Mouse (Mus musculus): ENCODE data around the gene Prickle2.
A peak's percentile ranks its signal among the peaks of the same experiment; 100 is the strongest.

Prickle2 gene

GRCm38 (mm10) chr6:92706145-92706466, at the start of gene Prickle2:
Gene Prickle2 (minus strand): TSS chr6:92706155.
- DNase-seq (ENCODE audit: low spot score) = peak; percentile 75

GRCm38 (mm10) chr6:92752737-92753136, 46.8 kb upstream of the Prickle2 start:
- DNase-seq (ENCODE audit: low spot score) = no peak

DNA sequence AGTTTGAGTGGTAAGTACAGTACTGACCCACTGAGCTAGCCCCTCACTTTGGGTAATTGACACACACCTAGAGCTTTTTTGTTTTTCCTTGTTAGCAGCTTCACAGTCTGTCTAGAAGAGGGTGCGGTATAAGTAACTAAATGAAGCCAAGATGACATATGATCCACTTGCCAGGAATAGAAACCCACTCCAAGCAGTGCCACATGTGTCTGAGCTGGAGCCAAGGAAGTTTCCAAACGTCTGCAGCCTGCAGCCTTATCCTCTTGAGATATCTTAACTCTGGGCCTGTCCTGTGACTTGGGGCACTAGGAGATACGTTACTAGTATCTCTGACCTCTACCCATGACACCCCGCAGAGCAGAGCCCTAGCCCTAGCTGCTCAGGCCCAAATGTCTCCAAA, 43.5 kb upstream of the Prickle2 start:
- no peak for DNase-seq (ENCODE audit: low spot score)

DNA sequence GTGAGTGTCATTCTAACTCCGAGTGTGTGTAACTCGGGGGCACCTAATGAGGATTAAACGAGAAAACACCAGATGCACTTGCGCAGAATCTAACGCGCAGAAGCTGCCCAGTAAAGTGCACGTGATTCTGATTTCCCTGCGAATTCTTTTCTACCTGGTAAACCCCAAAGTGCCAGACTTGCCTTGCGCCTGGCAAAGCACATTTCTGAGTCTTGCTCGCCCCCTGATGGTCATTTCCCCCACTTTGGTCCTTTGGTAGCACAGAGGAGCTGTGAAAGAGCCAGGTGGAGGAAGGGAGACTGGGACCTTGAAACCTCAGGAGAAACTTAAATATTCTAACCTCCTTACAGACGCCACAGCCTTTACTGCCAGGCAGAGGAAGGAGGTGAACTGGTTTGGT, 37.6 kb upstream of the Prickle2 start:
- peak; percentile 79 for DNase-seq (ENCODE audit: low spot score)

- no peak for DNase-seq (ENCODE audit: low spot score)
These were observed 31.2 kb upstream of the Prickle2 start for GRCm38 (mm10) chr6:92737116-92737515.

- DNase-seq (ENCODE audit: low spot score) = no peak
These were observed 27.7 kb upstream of the Prickle2 start for GRCm38 (mm10) chr6:92733651-92734050.

- DNase-seq (ENCODE audit: low spot score) = no peak
These were observed 22.6 kb upstream of the Prickle2 start for GRCm38 (mm10) chr6:92728514-92728913.

DNA sequence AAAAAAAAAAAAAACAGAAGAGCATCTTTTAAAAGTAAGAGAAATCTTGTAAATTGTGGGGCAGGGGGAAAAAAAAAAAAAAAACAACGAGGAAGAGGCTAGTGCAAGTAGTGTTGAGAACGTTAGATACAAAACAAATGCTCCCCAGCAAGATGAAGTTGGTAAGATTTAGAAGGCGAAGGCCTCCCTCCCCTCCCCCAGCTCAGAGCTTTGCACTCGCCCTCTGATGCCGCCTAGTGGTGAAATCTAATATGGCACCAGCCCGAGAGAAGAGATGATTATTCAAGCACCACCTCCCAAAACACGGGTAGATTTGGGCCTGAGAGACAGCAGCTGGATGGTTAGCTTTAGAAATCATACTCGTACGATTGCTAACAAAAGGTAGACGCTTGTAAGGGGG, 22.1 kb upstream of the Prickle2 start:
- peak; percentile 86 for DNase-seq (ENCODE audit: low spot score)

GRCm38 (mm10) chr6:92727351-92727986, 21.5 kb upstream of the Prickle2 start:
- DNase-seq (ENCODE audit: low spot score) = peak; percentile 42

GRCm38 (mm10) chr6:92726121-92726520, 20.2 kb upstream of the Prickle2 start:
- DNase-seq (ENCODE audit: low spot score) = no peak

- DNase-seq (ENCODE audit: low spot score) = no peak
These were observed 18.4 kb upstream of the Prickle2 start for GRCm38 (mm10) chr6:92724394-92724793.

GRCm38 (mm10) chr6:92715806-92716205, 9.9 kb upstream of the Prickle2 start:
- no peak for DNase-seq (ENCODE audit: low spot score)

DNA sequence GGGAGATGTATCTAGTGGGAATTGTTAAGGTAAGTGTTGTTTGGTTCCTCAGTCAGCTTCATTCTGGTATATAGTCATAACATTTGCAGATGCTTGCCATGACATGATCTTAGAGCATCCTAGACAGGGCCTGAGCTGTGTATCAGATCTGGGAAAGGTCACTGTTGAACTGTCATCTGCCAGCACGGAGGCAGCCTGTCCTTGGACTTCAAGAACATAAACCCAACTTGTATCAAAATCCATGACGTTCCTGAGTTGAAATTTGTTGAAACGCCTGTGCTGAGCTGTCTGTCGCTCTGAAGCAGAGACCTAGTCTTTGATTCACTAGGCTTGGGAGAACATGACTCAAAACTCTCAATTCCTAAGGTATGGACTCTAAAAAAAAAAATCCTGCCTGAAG, 8.8 kb upstream of the Prickle2 start:
- no peak for DNase-seq (ENCODE audit: low spot score)

DNA sequence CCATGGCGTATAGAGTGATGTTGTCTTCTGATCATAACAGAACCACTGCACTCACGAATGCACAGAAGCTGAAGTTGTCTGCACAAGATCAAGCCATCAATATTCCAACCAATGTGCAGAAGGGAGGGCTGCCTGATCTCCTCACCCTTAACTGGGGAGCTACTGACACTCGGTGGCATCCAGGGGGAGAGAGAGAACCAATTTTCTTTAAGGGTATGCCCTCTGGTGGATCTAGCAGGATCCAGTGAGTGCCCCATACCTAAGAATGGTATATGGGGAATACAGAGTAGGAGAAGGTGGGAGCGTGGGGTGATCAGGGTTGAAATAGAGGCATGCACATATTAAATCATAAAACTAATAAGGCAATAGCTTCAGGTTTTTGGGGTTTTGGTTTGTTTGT, 2.2 kb upstream of the Prickle2 start:
- no peak for DNase-seq (ENCODE audit: low spot score)

DNA sequence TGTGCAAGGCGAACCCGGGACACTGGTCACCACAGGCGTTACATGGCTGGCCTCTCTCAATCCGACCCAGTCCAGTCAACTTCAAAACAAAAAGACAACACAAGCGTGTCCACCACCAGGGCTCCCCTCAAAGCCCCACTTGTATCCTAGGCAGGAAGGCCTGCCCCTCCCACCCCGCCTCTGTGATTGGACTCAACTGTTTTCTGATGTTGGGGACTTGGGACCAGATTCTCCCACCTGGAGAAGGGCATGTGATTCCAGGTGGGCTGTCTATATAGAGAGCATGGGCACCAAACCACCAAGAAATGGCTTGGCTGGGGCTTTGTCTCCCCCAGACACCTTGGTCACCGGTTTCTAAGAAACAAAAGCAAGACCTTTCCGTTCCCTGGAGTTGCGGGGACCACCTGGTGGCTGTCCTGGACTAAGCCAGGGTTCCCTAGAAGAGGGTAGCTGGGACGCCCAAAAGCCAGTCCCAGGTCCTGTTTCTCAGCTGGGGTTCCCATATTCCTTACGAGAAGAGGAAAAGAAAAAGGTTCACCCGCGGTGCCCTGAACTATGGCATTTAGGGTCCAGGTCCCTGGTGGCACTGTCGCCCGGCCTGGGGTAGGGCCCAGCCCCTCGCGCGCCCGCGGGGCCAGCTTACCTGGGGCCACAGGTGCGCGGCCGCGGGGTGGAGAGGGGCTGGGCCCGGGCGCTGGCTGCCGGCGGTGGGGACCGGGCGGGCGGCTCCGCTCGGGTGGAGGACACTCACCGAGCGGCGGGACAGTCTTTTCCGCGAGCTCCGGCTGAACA, 406 bp downstream of the Prickle2 start:
- no peak for DNase-seq (ENCODE audit: low spot score)

GRCm38 (mm10) chr6:92704810-92705209, 1.1 kb downstream of the Prickle2 start:
- DNase-seq (ENCODE audit: low spot score) = no peak

DNA sequence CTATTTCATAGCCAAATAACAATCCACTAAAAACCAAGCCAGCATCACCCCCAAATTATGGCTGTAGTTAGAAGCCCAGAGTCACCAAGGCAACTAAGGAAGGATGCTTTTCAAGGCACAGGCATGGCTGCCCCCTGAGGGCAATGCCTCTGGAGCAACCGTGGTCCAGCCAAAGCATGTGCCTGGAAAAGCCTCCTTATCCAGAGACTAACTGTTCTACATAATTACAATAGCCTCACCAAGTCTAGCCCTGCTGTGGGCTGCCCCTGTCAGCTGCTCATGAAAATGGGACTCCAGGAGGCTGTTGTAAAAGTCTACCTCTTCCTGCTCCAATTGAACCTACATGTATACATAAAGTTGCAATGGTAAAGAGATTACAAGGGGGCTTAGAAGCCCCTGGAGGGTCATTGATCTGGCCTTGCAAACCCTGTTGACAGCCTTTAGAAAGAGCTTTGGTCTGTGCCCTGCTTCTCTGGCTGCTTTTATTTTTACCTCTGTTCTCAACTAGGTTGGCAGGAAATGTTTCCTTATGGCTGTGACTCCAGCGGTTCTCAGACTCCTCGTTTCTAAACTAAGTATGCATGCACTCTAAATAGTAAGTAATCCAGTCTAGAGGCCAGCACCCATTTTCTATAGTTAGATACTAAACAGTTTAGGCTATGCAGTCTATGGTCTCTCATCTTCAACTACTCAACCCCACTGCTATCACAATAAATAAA, 6.3 kb downstream of the Prickle2 start:
- no peak for DNase-seq (ENCODE audit: low spot score)

- no peak for DNase-seq (ENCODE audit: low spot score)
These were observed 8.1 kb downstream of the Prickle2 start for GRCm38 (mm10) chr6:92697807-92698206.

DNA sequence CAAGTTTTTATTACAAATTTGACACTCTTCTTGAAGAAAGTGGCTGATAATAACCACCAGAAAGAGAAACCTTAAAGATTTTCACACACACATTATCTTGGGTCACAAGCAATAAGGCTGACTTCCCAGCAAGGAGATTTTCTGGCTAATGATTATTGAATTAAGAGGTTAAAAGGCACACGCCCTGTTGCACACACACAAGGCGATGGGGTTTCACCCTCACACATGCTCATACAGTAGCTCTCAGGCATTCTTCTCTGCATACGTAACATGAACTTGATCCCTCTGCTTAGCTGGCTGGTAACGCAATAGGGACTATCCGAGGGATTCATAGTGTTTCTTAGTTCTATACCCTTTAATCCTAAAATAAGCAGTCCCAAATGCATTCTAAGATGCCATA, 18.6 kb downstream of the Prickle2 start:
- peak; percentile 24 for DNase-seq (ENCODE audit: low spot score)

DNA sequence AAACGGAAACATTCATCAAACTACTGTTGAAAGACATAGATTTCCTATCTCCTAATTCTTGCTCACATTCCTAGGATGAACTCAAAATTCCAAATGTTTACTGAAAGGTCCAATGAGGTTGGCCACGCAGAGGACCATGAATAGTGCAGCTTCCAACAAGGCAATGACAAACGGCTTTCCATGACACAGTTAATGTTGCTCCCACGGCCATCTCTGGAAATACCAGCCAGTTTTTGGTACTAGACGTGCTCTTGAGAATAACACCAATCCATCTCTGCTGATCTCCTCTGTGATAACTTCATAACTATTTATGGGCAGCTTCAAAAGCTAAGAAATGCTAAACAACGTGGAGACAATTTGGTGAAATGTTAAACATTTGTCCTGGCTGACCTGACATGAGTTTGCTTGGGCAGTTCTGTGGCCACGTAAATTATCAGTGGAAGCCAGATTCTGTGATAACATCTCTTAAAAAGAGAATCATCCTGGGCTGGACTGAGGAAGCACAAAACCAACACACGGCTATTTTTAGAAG, 31.5 kb downstream of the Prickle2 start:
- no peak for DNase-seq (ENCODE audit: low spot score)

- DNase-seq (ENCODE audit: low spot score) = no peak
These were observed 35.3 kb downstream of the Prickle2 start for GRCm38 (mm10) chr6:92670518-92671147.

DNA sequence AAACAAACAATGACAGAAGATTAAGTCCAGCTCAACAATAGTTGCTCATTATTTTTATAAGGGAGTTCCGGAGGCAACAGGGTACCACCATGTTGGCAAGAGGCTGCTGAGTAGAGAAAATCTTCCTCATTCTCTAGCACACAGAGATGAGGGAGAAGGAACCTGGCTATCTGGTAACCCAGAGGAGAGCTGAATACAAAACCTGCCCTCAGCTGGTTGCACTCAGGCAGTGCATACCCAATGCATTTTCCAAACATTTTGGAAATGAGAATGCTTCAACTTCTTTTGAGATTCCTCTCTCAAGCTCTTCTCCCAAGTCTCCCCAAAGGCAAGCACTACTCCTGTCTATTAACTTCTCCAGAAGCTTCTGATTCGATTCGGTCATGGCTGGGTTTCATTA, 36.3 kb downstream of the Prickle2 start:
- no peak for DNase-seq (ENCODE audit: low spot score)
